Mouse (Mus musculus) cerebellum, adult (tissue): ENCODE measurements at regions not wholly inside any gene's neighbourhood (a gene's known extent, or its start where the extent isn't known, plus 50 kb on each side); places are given as distances from the start of the nearest gene placed in this dataset.
A peak's percentile ranks its signal among the peaks of the same experiment; 100 is the strongest.
"Not testable (repeated sequence)": the region's sequence is repeated elsewhere in the genome, so short reads cannot be mapped to it uniquely, and the experiment has no call there.

ENCODE experiments used
- ATAC-seq: cut with Nextera tagmentation; 2 replicates; pipeline ENCODE4 v1.9.2; 2017; ENCODE audit warnings: mild to moderate bottlenecking, moderate library complexity, mixed read lengths; ENCODE audit not compliant: insufficient number of reproducible peaks, low FRiP score, low TSS enrichment

DNA sequence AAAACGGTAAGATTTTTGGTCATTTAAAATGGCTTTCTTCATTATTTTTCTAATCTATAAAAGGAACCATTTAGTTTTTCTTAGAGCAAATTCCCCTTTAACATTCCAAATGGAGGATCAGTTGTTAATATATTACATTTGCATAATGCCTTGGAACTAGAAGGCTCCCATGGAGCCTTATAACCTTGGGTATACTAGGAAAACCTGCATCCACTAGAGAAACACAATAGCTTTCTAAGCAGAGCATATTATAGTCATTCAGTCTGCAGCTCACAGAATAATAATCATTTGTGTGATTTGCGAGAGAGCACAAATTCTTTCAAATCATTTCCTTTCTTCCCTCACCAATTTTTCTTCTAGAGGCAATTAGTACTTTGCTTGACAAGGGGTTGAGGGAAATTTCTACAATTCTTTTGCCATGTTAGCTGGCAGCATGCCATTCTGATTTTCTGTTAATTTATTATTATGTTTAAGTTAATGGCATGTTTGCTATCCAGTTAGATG is 418.0 kb upstream of the Slc39a10 start:
- no peak for ATAC-seq

DNA sequence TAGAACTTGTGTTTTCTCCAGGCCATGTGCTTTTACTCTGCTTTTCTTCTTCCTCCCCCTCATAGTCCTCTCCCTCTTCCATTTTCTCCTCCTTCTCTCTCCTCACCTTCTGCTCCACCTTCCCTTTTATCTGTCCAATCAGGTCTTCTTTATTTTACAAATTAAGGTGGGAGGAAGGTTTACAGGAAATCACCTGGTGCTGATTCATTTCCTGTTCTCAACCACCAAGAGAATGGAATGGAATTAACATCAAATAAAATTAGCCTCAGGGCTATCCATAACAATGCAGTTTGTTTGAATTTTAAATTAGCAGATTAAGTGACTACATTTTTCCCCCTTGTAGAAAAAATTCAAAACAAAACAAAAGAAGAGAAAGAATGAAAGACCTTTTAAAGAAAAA is 414.3 kb upstream of the Slc39a10 start:
- ATAC-seq: no peak

GRCm38 (mm10) chr1:47299311-47299710 is 406.7 kb upstream of the Slc39a10 start:
- no peak for ATAC-seq

- no peak for ATAC-seq
These were observed 393.0 kb upstream of the Slc39a10 start for GRCm38 (mm10) chr1:47285639-47286038.

GRCm38 (mm10) chr1:47278321-47279020 is 385.8 kb upstream of the Slc39a10 start:
- ATAC-seq: peak; percentile 64; the same call in 1 of the 2 replicates

DNA sequence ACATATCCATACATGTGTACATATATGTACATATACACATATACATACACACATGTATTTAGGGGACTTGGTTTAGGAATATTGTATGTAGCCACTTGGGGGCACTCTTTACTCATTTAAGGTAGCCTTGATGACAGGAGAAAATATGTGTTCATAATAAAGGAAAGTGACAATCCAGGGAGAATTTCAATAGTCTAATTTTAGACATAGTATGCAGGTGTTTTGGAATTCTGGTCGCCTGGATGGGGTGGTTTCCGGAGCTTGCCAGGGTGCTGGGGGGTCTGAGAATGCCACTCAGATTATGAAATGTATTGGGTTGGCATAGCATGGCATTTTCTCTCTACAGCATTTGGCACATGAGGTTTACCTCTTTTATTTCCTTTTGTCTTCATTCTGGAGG is 385.2 kb upstream of the Slc39a10 start:
- ATAC-seq: peak; percentile 78

DNA sequence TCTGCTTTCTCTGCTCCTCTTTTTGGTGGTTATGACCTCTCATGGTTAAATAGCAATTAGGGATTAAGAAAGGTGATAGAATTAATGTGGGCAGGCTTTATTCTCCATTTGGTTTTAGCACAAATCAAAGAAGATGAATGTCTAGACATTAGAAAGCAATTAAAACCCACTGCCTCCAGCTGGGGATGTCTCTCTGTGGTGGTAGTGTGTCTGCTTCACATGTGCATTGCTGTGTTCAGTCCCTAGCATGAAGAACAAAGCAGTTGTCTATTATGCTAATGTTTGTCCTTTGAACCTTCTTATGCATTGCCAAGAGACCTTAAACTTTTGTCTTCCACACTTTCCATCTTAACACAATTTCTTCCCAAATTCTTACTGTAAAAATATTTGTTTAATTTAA is 379.5 kb upstream of the Slc39a10 start:
- ATAC-seq: no peak

- peak; percentile 82 for ATAC-seq
These were observed 371.0 kb upstream of the Slc39a10 start for GRCm38 (mm10) chr1:47263611-47264010.

- no peak for ATAC-seq
These were observed 369.0 kb upstream of the Slc39a10 start for GRCm38 (mm10) chr1:47261505-47262130.

DNA sequence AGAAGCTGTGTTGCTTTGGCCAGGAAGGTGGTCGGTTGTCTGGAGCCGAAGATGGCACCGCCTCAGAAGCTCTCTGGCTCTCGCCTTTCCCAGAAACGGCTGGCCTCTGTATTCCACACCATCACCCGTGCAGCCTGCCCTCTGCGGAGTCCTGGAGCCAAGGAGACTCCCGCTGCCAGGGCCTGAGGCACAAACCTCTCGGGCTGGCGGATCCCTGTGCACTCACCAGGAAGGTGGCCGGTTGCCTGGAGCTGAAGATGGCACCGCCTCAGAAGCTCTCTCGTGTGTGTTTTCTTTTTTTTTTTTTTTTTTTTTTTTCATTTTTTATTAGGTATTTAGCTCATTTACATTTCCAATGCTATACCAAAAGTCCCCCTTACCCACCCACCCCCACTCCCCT is 358.1 kb upstream of the Slc39a10 start:
- ATAC-seq: not testable (repeated sequence)

DNA sequence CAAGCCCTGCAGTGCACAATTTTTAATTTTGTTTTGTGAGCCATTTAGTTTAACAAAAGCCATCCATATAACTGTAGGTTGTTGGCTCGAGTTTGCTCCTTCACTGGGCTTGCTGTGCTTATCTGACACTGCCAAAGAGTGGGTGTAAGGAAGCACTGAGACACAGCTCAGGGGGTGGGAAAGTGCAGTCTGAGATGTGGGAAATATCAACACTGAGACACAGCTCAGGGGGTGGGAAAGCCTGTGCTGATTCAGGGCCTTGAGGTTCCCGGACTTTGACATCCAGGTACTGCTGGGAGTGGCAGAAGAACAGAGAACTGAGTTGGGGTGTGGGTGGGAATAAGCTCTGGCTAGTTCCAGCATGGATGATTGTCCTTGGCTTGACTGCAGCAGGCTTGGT is 324.4 kb upstream of the Slc39a10 start:
- no peak for ATAC-seq

DNA sequence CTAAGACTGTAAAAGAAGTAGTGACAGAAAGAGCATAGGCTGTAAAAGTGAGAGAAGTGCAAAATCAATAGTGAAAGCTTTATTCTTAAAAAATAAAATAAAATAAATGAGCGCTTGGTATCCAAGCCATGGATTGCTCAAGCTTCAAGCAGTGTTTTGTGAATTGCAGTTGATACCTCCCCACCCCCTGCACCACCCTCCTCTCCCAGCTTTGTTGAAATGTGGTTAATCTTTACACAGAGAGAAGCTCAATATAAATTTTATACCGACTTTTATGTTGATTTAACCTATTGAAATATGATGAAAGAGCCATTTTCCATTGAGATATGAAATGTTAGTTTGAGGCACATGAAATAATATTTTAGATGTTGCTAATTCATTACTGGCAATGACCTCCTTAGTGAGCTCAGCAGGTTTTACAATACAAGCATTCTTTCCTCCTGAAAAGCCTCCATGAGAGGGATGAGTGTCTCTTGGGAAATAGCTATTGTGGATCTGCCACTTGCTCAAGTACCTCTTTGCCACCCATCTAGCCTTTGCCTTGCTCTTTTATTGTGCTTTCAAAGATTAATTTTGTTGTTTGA is 323.9 kb upstream of the Slc39a10 start:
- no peak for ATAC-seq

DNA sequence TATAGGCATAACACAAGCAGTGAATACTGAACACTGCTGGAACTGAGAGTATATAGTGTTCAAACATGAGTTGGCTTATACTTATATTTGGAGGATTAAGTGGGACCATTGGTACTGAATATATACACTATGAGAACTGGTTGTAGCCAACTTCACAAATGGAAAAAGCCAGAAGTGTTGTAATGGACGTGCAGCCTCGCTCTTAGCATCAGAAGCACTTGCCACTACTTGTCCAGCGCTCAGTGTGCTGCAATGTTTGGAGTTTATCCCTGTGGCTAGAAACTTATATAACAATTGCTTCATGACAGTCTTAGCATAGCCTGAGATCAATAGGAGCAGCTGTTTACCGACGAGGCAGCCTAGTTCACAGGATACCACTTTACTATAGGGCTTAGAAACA is 320.8 kb upstream of the Slc39a10 start:
- ATAC-seq: no peak

GRCm38 (mm10) chr1:47193001-47193400 is 300.3 kb upstream of the Slc39a10 start:
- ATAC-seq: no peak

- ATAC-seq: no peak
These were observed 271.8 kb upstream of the Slc39a10 start for GRCm38 (mm10) chr1:47164417-47164816.

DNA sequence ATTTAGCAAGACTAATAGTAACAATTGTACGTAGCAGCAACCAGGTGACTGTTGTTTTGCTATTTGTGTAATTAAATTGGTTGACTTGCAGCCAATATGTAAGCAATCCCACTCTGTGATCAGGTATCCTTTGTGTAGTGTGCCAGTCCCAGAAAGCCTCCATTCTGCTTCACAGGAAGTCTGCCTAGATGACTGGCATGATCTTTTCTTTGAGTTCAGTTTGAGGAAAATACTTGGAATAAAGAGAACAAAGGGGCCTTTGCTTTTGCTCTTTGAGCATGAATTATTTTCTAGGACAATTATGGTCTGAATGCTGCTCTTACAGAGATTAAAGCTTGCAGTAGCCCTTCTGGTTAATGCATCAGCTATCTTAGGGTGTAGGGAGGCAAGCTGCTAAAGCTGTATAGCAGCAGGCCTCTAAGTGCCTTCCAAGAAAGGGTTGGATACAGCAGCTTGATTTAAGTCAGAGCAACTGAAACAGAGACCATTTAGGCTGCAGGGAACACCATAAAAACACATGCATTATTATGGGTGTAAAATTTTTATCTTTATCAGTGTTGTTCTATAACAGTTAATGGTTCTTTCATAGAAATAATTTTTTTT is 271.3 kb upstream of the Slc39a10 start:
- no peak for ATAC-seq

- ATAC-seq: not testable (repeated sequence)
These were observed 237.4 kb upstream of the Slc39a10 start for GRCm38 (mm10) chr1:47130031-47130430.

DNA sequence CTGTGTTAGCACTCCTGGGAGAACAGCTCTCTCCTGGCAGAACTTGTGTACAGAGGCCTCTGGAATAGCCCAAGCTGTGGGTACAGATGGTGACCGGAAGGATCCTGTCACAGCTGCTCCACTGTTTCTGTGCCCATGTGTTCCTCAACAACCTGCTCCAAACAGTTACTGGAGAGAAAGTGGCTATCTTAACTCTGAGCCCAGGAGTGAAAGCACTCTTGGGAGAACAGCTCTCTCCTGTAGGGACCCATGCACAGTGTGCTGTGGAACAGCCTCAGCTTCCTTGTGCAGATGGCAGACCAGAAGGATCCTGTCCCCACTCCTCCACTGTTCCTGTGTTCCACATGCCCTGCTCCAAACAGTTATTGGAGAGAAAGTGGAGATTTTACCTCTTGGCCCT is 227.0 kb upstream of the Slc39a10 start:
- ATAC-seq: no peak

GRCm38 (mm10) chr1:47116681-47117080 is 224.0 kb upstream of the Slc39a10 start:
- ATAC-seq: not testable (repeated sequence)

DNA sequence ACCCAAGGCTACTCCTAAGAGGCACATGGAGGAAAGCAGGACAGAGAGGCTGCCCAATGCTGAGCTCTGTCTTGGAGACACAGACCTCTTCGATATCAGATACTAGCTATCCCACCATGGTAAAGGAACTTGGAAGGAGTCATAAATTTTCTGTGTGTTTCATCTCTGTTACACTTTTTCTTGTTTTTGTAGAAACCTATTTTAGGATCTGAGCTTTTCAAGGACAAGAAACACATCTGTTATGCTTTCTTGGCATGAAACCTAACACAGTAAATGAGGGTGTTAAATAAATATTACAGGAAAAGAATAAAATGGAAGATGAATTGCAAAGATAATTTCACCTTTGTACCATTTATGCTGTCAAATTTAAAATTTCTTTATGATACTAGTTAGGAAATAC is 219.8 kb upstream of the Slc39a10 start:
- ATAC-seq: no peak

- no peak for ATAC-seq
These were observed 211.4 kb upstream of the Slc39a10 start for GRCm38 (mm10) chr1:47104055-47104454.
